Mouse (Mus musculus) gastrocnemius, adult 2 months (tissue): ENCODE measurements around the gene Mtf2. TPM values are rescaled to one million over a fixed set of nuclear protein-coding genes. Genes with fewer than 3 reads are reported as not detected.

Experiments used
- DNase-seq: peaks from one replicate; pipeline ENCODE4 v3.0.0; 2022
- H3K27ac ChIP-seq: fragments of 200-600 bp; 2 replicates; pipeline ENCODE4 v1.8.1; 2022; ENCODE audit warnings: mild to moderate bottlenecking
- H3K4me3 ChIP-seq: fragments of 200-600 bp; 2 replicates; pipeline ENCODE4 v1.8.1; 2022; ENCODE audit warnings: mild to moderate bottlenecking, moderate library complexity
- CTCF ChIP-seq: fragments of 200-600 bp; IDR thresholded peaks from 2 replicates; pipeline ENCODE4 v1.8.1; 2022; ENCODE audit warnings: antibody characterized with exemption, mild to moderate bottlenecking, moderate library complexity
- intact Hi-C: fragments of 180-260 bp; cut with DNase I; formaldehyde crosslinking; loops from one replicate; pipeline ENCODE4 v1.15.1; 2025
- total RNA-seq, 2 experiments: library from RNA; stranded (reverse); gene quantifications; 2 replicates each; pipeline ENCODE4 v1.2.3; 2021

The Mtf2 gene
- total RNA-seq, 2 experiments from 2014 or later, result 11.1 to 14.2 TPM

- no peak for TF ChIP-seq CTCF
- intact Hi-C loops, result no loop called here
Measured at GRCm38 (mm10) chr5:108100196-108100595, 34.7 kb downstream of the Mtf2 start.

GRCm38 (mm10) chr5:108104306-108104705 lies 38.8 kb downstream of the Mtf2 start:
- Histone ChIP-seq H3K27ac (no peak overlapping the region), H3K4me3 (no peak overlapping the region)
- DNase-seq, result no peak
- intact Hi-C loops, result no loop called here
- TF ChIP-seq CTCF, result no peak

More at GRCm38 (mm10) chr5:108100196-108100595, 34.7 kb downstream of the Mtf2 start:
- no peak overlapping the region for H3K27ac ChIP-seq
- no peak for DNase-seq
- no peak overlapping the region for H3K4me3 ChIP-seq

- TF ChIP-seq CTCF, result no peak
- DNase-seq, result no peak
- Histone ChIP-seq H3K27ac (no peak overlapping the region), H3K4me3 (no peak overlapping the region)
- intact Hi-C loops, result no loop called here
Measured at GRCm38 (mm10) chr5:108109346-108109745, 43.9 kb downstream of the Mtf2 start.

DNA sequence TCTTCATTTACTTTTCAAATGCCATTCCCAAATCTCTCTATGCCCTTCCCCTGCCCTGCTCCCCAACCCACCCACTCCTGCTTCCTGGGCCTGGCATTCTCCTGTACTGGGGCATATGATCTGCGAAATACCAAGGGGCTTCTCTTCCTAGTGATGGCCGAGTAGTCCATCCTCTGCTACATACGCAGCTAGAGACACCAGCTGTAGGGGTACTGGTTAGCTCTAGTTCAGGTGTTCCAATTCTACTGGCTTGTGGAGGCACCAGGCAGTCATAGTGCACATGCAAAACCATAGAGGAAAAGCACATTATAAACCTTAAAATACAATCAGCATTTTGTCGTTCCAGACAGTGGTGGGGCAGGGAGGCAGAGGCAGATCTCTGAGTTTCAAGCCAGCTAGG lies 52.2 kb downstream of the Mtf2 start:
- no peak for TF ChIP-seq CTCF
- H3K27ac ChIP-seq, result no peak overlapping the region
- H3K4me3 ChIP-seq, result no peak overlapping the region
- no peak for DNase-seq
- intact Hi-C loops, result no loop called here

DNA sequence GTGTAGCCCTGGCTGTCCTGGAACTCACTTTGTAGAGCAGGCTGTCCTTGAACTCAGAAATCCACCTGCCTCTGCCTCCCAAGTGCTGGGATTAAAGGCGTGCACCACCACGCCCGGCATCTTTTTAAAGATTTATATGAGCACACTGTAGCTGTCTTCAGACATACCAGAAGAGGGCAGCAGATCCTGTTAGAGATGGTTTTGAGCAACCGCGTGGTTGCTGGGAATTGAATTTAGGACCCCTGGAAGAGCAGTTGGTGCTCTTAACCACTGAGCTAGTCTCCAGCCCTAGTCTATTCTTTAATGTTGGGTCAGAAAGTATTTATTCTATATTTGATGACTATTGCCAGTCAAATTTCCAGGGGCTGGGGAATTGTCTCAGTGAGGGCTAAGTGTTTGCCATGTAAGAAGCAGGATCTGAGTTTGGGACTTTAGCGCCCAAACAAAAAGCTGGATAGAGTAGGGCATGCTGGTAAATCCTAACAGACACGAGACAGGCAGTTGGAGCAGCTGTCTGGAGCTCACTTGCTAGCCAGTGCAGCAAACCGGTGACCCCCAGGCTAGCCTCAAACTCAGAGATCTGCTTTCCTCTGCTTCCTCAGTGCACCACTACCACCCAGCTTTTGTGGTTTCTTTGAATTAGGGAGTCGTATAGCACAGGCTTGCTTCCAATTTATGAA lies 54.9 kb downstream of the Mtf2 start:
- peak; percentile 3; the same call in 1 of the 2 replicates for TF ChIP-seq CTCF
- no peak overlapping the region for H3K27ac ChIP-seq
- intact Hi-C loops, result no loop called here
- no peak overlapping the region for H3K4me3 ChIP-seq
- no peak for DNase-seq

GRCm38 (mm10) chr5:108131849-108132440 lies 66.5 kb downstream of the Mtf2 start:
- DNase-seq, result no peak
- Histone ChIP-seq H3K27ac (peak overlapping the region; percentile 93), H3K4me3 (peak overlapping the region; percentile 99)
- intact Hi-C loops, result loop anchor here (2.0 to 5.0 kb wide), 2 partner anchors 137 to 235 kb away; partner anchors contain the start of gene Dr1
- TF ChIP-seq CTCF, result no peak

GRCm38 (mm10) chr5:108132441-108133243 lies 67.2 kb downstream of the Mtf2 start, which contains the start of the genes Tmed5 and Ccdc18:
Gene Tmed5 (minus strand): TSS chr5:108132620.
Gene Ccdc18 (plus strand): TSS chr5:108132875.
- intact Hi-C loops, result loop anchor here (2.0 to 5.0 kb wide), 2 partner anchors 136 to 235 kb away; partner anchors contain the start of gene Dr1
- Histone ChIP-seq H3K27ac (peak within 1 kb of the TSS; percentile 93), H3K4me3 (peak within 1 kb of the TSS; percentile 99)
- peak; percentile 47 for TF ChIP-seq CTCF
- peak; percentile 98 for DNase-seq

DNA sequence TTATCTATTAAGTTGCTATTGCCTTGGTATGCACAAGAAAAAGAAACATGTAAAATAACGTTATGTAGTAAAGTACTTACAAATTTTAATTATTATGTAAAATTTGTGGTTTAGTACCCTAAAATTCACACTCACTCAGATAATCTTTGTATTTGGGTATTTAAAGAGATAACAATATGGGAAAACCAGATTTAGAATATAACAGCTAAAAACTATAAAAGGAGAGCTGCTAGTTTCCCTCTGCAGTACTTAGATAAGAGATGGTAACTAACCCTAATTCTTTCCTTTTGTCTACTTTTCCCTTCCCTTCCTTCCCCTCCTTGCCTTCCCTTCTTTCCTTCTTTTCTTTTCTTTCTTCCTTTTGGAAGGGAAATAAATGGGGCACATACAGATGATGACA lies 87.1 kb downstream of the Mtf2 start:
- H3K27ac ChIP-seq, result no peak overlapping the region
- TF ChIP-seq CTCF, result no peak
- DNase-seq, result no peak
- intact Hi-C loops, result no loop called here
- H3K4me3 ChIP-seq, result no peak overlapping the region

Other genes with a start within 250 kb of the Mtf2 start
- not detected for gene Ube2d2b, start 235.6 kb upstream of the Mtf2 start, total RNA-seq
- 10 to 100 TPM; 16.6 to 17.5 TPM for gene Evi5, start 190.6 kb upstream of the Mtf2 start, total RNA-seq
- 10 to 100 TPM; 41.0 to 42.5 TPM for gene Rpl5, start 165.2 kb upstream of the Mtf2 start, total RNA-seq
- gene Fam69a, start 78.6 kb upstream of the Mtf2 start, total RNA-seq, result 10 to 100 TPM; 19.8 to 26.1 TPM
- gene Tmed5, start 66.9 kb downstream of the Mtf2 start, total RNA-seq, result 10 to 100 TPM; 26.3 to 33.1 TPM
- not detected for gene Ccdc18, start 67.2 kb downstream of the Mtf2 start, total RNA-seq
- 10 to 100 TPM; 15.3 to 18.2 TPM for gene Dr1, start 203.2 kb downstream of the Mtf2 start, total RNA-seq
- gene Pigg, start 246.9 kb downstream of the Mtf2 start, total RNA-seq, result 1 to 10 TPM; 3.4 to 5.0 TPM